Mouse (Mus musculus) left cerebral cortex, postnatal 14 days (tissue): ENCODE data around the gene Mybph. TPM values are rescaled to one million over a fixed set of nuclear protein-coding genes. Genes with fewer than 3 reads are reported as not detected.
A peak's percentile ranks its signal among the peaks of the same experiment; 100 is the strongest.
"Not testable (repeated sequence)": the region's sequence is repeated elsewhere in the genome, so short reads cannot be mapped to it uniquely, and the experiment has no call there.

Source experiments
- DNase-seq, 2 experiments: peaks; one replicate each; pipeline ENCODE4 v3.0.0; 2021 to 2022; ENCODE audit warnings: low spot score in 2 of 2, mixed read lengths in 1 of 2
- intact Hi-C: fragments of 180-260 bp; cut with DNase I; formaldehyde crosslinking; loops from one replicate; pipeline ENCODE4 v1.15.1; 2025
- total RNA-seq, 2 experiments: library from RNA; stranded (reverse); gene quantifications; 2 replicates each; pipeline ENCODE4 v1.2.3; 2021

The Mybph gene
- total RNA-seq, 2 experiments from 2014 or later = not detected

GRCm38 (mm10) chr1:134243948-134244914 is 51.0 kb downstream of the Mybph start:
- intact Hi-C loops = loop anchor here (2.0 to 5.0 kb wide), 3 partner anchors 47 to 93 kb away; partner anchors contain the start of gene Ppfia4
- peak; percentile 89 to 91 for DNase-seq

GRCm38 (mm10) chr1:134245004-134245717 is 51.9 kb downstream of the Mybph start:
- intact Hi-C loops = loop anchor here (2.0 kb wide), 2 partner anchors 48 to 94 kb away; no protein-coding TSS in a partner anchor
- DNase-seq = no peak

GRCm38 (mm10) chr1:134246590-134246989 is 53.3 kb downstream of the Mybph start:
- intact Hi-C loops = no loop called here
- no peak for DNase-seq

- intact Hi-C loops, DNase-seq: not testable (repeated sequence)
Observed at GRCm38 (mm10) chr1:134249681-134250080, 56.4 kb downstream of the Mybph start.

Other genes with a start within 250 kb of the Mybph start
- 10 to 100 TPM; 16.8 to 21.8 TPM for gene Fmod, start 156.2 kb upstream of the Mybph start, total RNA-seq
- 10 to 100 TPM; 14.6 to 17.5 TPM for gene Btg2, start 114.3 kb upstream of the Mybph start, total RNA-seq
- gene Chit1, start 82.2 kb upstream of the Mybph start, total RNA-seq = under 1 TPM; 0.38 to 0.42 TPM
- 1 to 10 TPM; 5.9 to 6.9 TPM for gene Chil1, start 11.3 kb upstream of the Mybph start, total RNA-seq
- 100 to 1,000 TPM; 169 to 185 TPM for gene Adora1, start 42.0 kb downstream of the Mybph start, total RNA-seq
- gene Myog, start 96.5 kb downstream of the Mybph start, total RNA-seq = not detected
- gene Ppfia4, start 139.5 kb downstream of the Mybph start, total RNA-seq = 10 to 100 TPM; 55.0 to 61.6 TPM
- 10 to 100 TPM; 67.6 to 95.0 TPM for gene Tmem183a, start 168.5 kb downstream of the Mybph start, total RNA-seq
- gene 4933406M09Rik, start 192.5 kb downstream of the Mybph start, total RNA-seq = not detected
- gene Cyb5r1, start 212.1 kb downstream of the Mybph start, total RNA-seq = 10 to 100 TPM; 15.9 TPM
- 10 to 100 TPM; 63.4 to 66.2 TPM for gene Adipor1, start 221.9 kb downstream of the Mybph start, total RNA-seq